Mouse (Mus musculus) heart, embryonic 13.5 days (tissue): ENCODE data around the gene Papln. TPM values are rescaled to one million over a fixed set of nuclear protein-coding genes. Genes with fewer than 3 reads are reported as not detected.

ENCODE experiments used
- ATAC-seq: fragments of 200-750 bp; cut with Nextera tagmentation; 2 replicates; pipeline ENCODE4 v1.8.0; 2017; ENCODE audit warnings: moderate TSS enrichment; ENCODE audit not compliant: insufficient number of reproducible peaks, low FRiP score, low TSS enrichment; ENCODE audit errors: extremely low read depth
- H3K27ac ChIP-seq: fragments of 300-500 bp; sonication (generic); replicated peaks from 2 replicates; pipeline ENCODE4 v1.5.1; 2015; ENCODE audit warnings: moderate library complexity, mild to moderate bottlenecking, inconsistent platforms
- H3K27me3 ChIP-seq: fragments of 300-500 bp; sonication (generic); replicated peaks from 2 replicates; pipeline ENCODE4 v1.6.1; 2015; ENCODE audit warnings: mild to moderate bottlenecking, inconsistent platforms
- H3K36me3 ChIP-seq: fragments of 300-500 bp; sonication (generic); 2 replicates; pipeline ENCODE4 v1.6.1; 2015; ENCODE audit warnings: mild to moderate bottlenecking, inconsistent platforms
- H3K4me1 ChIP-seq: fragments of 300-500 bp; sonication (generic); 2 replicates; pipeline ENCODE4 v1.6.1; 2015; ENCODE audit warnings: inconsistent platforms
- H3K4me2 ChIP-seq: fragments of 300-500 bp; sonication (generic); 2 replicates; pipeline ENCODE4 v1.6.1; 2015; ENCODE audit warnings: inconsistent platforms, mild to moderate bottlenecking, moderate library complexity
- H3K4me3 ChIP-seq: fragments of 300-500 bp; sonication (generic); 2 replicates; pipeline ENCODE4 v1.5.1; 2015; ENCODE audit warnings: moderate library complexity, mild to moderate bottlenecking, inconsistent platforms
- H3K9ac ChIP-seq: fragments of 300-500 bp; sonication (generic); 2 replicates; pipeline ENCODE4 v1.6.1; 2015; ENCODE audit warnings: inconsistent platforms, mild to moderate bottlenecking, moderate library complexity
- H3K9me3 ChIP-seq: fragments of 300-500 bp; sonication (generic); 2 replicates; pipeline ENCODE4 v1.6.1; 2016; ENCODE audit warnings: inconsistent platforms
- WGBS: fragments of 180-500 bp; shearing (Covaris S2); methylation state at CpG from one replicate; pipeline ENCODE4 v1.1.7; 2015; ENCODE audit warnings: mixed read lengths; 5-methylcytosine and 5-hydroxymethylcytosine counted together
- polyA plus RNA-seq: library from polyadenylated mRNA; unstranded; fragments of >200 nt; fragmentation: Nextera tagmentation; extraction: Ambion mirVana; gene quantifications from 2 replicates; pipeline ENCODE4 v1.2.1, GENCODE M21; 2015

The Papln gene
- polyA plus RNA-seq, 1 experiment from 2014 or later = 0.33 TPM

- no peak for ATAC-seq
- WGBS = 67% methylated on average over 5 of the region's 5 CpGs
- Histone ChIP-seq H3K27me3 (no peaks in the 10 kb centered on the region), H3K9ac (no peak overlapping the region), H3K27ac (no peak overlapping the region), H3K4me1 (peaks cover 8% of the 10 kb centered on the region), H3K4me3 (no peak overlapping the region), H3K9me3 (no peaks in the 10 kb centered on the region), H3K36me3 (no peaks in the 10 kb centered on the region), H3K4me2 (no peak overlapping the region)
Observed at GRCm38 (mm10) chr12:83741722-83742121, 21.7 kb upstream of the Papln start.

GRCm38 (mm10) chr12:83742834-83743233 lies 20.6 kb upstream of the Papln start:
- Histone ChIP-seq H3K4me3 (no peak overlapping the region), H3K9ac (no peak overlapping the region), H3K27ac (no peak overlapping the region), H3K36me3 (no peaks in the 10 kb centered on the region), H3K9me3 (no peaks in the 10 kb centered on the region), H3K4me2 (no peak overlapping the region), H3K4me1 (peaks cover 8% of the 10 kb centered on the region), H3K27me3 (no peaks in the 10 kb centered on the region)
- ATAC-seq = no peak
- WGBS = 45% methylated on average over 4 of the region's 4 CpGs

GRCm38 (mm10) chr12:83743712-83744111 lies 19.7 kb upstream of the Papln start:
- no peak overlapping the region for H3K4me2 ChIP-seq
- no peaks in the 10 kb centered on the region for H3K36me3 ChIP-seq
- no peak overlapping the region for H3K4me3 ChIP-seq
- H3K9ac ChIP-seq = no peak overlapping the region
- 54% methylated on average over 3 of the region's 3 CpGs for WGBS
- H3K27me3 ChIP-seq = no peaks in the 10 kb centered on the region
- no peak overlapping the region for H3K27ac ChIP-seq
- H3K4me1 ChIP-seq = peaks cover 8% of the 10 kb centered on the region
- H3K9me3 ChIP-seq = no peaks in the 10 kb centered on the region
- ATAC-seq = no peak

GRCm38 (mm10) chr12:83749186-83749585 lies 14.2 kb upstream of the Papln start:
- H3K9me3 ChIP-seq = no peaks in the 10 kb centered on the region
- no peaks in the 10 kb centered on the region for H3K36me3 ChIP-seq
- no peaks in the 10 kb centered on the region for H3K27me3 ChIP-seq
- H3K4me3 ChIP-seq = no peak overlapping the region
- no peak overlapping the region for H3K9ac ChIP-seq
- peaks cover 7% of the 10 kb centered on the region for H3K4me1 ChIP-seq
- ATAC-seq = no peak
- no peak overlapping the region for H3K27ac ChIP-seq
- WGBS = 67% methylated on average over 1 of the region's 1 CpGs
- no peak overlapping the region for H3K4me2 ChIP-seq

- ATAC-seq = no peak
Observed at GRCm38 (mm10) chr12:83752495-83752894, 10.9 kb upstream of the Papln start.

GRCm38 (mm10) chr12:83758735-83759134 lies 4.7 kb upstream of the Papln start:
- no peak for ATAC-seq
- Histone ChIP-seq H3K9me3 (no peaks in the 10 kb centered on the region), H3K4me3 (no peak overlapping the region), H3K27me3 (peaks cover 9% of the 10 kb centered on the region; the same call in 1 of the 2 replicates), H3K36me3 (no peaks in the 10 kb centered on the region), H3K9ac (no peak overlapping the region), H3K4me1 (peaks cover 16% of the 10 kb centered on the region), H3K27ac (no peak overlapping the region), H3K4me2 (no peak overlapping the region)
- 79% methylated on average over 10 of the region's 10 CpGs for WGBS

More at GRCm38 (mm10) chr12:83752495-83752894, 10.9 kb upstream of the Papln start:
- Histone ChIP-seq H3K9ac (no peak overlapping the region), H3K27ac (no peak overlapping the region), H3K9me3 (no peaks in the 10 kb centered on the region), H3K27me3 (no peaks in the 10 kb centered on the region), H3K4me1 (peaks cover 7% of the 10 kb centered on the region), H3K4me3 (no peak overlapping the region), H3K4me2 (no peak overlapping the region), H3K36me3 (no peaks in the 10 kb centered on the region)
- WGBS = 22% methylated on average over 2 of the region's 2 CpGs

GRCm38 (mm10) chr12:83760201-83760600 lies 3.2 kb upstream of the Papln start:
- WGBS = 81% methylated on average over 2 of the region's 2 CpGs
- ATAC-seq = no peak
- H3K36me3 ChIP-seq = no peaks in the 10 kb centered on the region

GRCm38 (mm10) chr12:83762706-83763105 lies 728 bp upstream of the Papln start:
- no peak for ATAC-seq
- 47% methylated on average over 4 of the region's 4 CpGs for WGBS
- Histone ChIP-seq H3K4me1 (peaks cover 26% of the 10 kb centered on the region), H3K27ac (no peak overlapping the region), H3K4me3 (no peak overlapping the region), H3K27me3 (peaks cover 33% of the 10 kb centered on the region), H3K9ac (no peak overlapping the region), H3K4me2 (peak overlapping the region; percentile 90), H3K9me3 (no peaks in the 10 kb centered on the region), H3K36me3 (no peaks in the 10 kb centered on the region)

More at GRCm38 (mm10) chr12:83760201-83760600, 3.2 kb upstream of the Papln start:
- Histone ChIP-seq H3K4me1 (peaks cover 26% of the 10 kb centered on the region), H3K27ac (no peak overlapping the region), H3K9me3 (no peaks in the 10 kb centered on the region), H3K27me3 (peaks cover 17% of the 10 kb centered on the region; the same call in 1 of the 2 replicates), H3K4me3 (no peak overlapping the region), H3K4me2 (no peak overlapping the region), H3K9ac (no peak overlapping the region)

GRCm38 (mm10) chr12:83764044-83764365 lies 571 bp downstream of the Papln start:
- no peak for ATAC-seq
- WGBS = 8% methylated on average over 14 of the region's 14 CpGs
- no peaks in the 10 kb centered on the region for H3K9me3 ChIP-seq
- no peaks in the 10 kb centered on the region for H3K36me3 ChIP-seq
- H3K4me2 ChIP-seq = peak overlapping the region; percentile 90
- H3K27ac ChIP-seq = no peak overlapping the region
- peak overlapping the region; percentile 78 for H3K9ac ChIP-seq
- H3K4me1 ChIP-seq = peaks cover 26% of the 10 kb centered on the region
- H3K4me3 ChIP-seq = peak overlapping the region; percentile 53
- peaks cover 41% of the 10 kb centered on the region for H3K27me3 ChIP-seq

- Histone ChIP-seq H3K36me3 (no peaks in the 10 kb centered on the region), H3K9ac (no peak overlapping the region), H3K4me3 (peak overlapping the region; percentile 53; the same call in 1 of the 2 replicates), H3K9me3 (no peaks in the 10 kb centered on the region), H3K4me2 (peak overlapping the region; percentile 90), H3K27me3 (peaks cover 41% of the 10 kb centered on the region), H3K4me1 (peaks cover 30% of the 10 kb centered on the region), H3K27ac (no peak overlapping the region)
- ATAC-seq = no peak
- 76% methylated on average over 10 of the region's 10 CpGs for WGBS
Observed at GRCm38 (mm10) chr12:83764519-83764918, 1.1 kb downstream of the Papln start.

- Histone ChIP-seq H3K27ac (no peak overlapping the region), H3K4me3 (no peak overlapping the region), H3K9me3 (no peaks in the 10 kb centered on the region), H3K4me1 (peaks cover 44% of the 10 kb centered on the region), H3K4me2 (no peak overlapping the region), H3K36me3 (no peaks in the 10 kb centered on the region), H3K27me3 (peaks cover 46% of the 10 kb centered on the region), H3K9ac (no peak overlapping the region)
- no peak for ATAC-seq
- WGBS = 71% methylated on average over 13 of the region's 13 CpGs
Observed at GRCm38 (mm10) chr12:83765965-83766603, 2.6 kb downstream of the Papln start.

GRCm38 (mm10) chr12:83767833-83768232 lies 4.4 kb downstream of the Papln start:
- Histone ChIP-seq H3K4me1 (peaks cover 36% of the 10 kb centered on the region), H3K36me3 (no peaks in the 10 kb centered on the region), H3K9me3 (no peaks in the 10 kb centered on the region), H3K4me2 (no peak overlapping the region), H3K9ac (no peak overlapping the region), H3K27ac (no peak overlapping the region), H3K27me3 (peaks cover 44% of the 10 kb centered on the region), H3K4me3 (no peak overlapping the region)
- WGBS = 71% methylated on average over 9 of the region's 9 CpGs
- no peak for ATAC-seq
